Mouse (Mus musculus) cerebellum, adult 8-10 months (tissue): Measurements from ENCODE around the gene Ttll6.

Source experiments
- DNase-seq: peaks from one replicate; pipeline ENCODE4 v3.0.0; 2022

Gene Ttll6

GRCm38 (mm10) chr11:96169016-96169415 lies 35.4 kb downstream of the Ttll6 start:
- no peak for DNase-seq

GRCm38 (mm10) chr11:96170711-96171379 lies 37.3 kb downstream of the Ttll6 start:
- DNase-seq, result no peak

- DNase-seq, result no peak
Observed at GRCm38 (mm10) chr11:96171601-96172000, 38.0 kb downstream of the Ttll6 start.

- DNase-seq, result no peak
Observed at GRCm38 (mm10) chr11:96172511-96173287, 39.1 kb downstream of the Ttll6 start.

GRCm38 (mm10) chr11:96173288-96173840 lies 39.8 kb downstream of the Ttll6 start:
- DNase-seq, result no peak

- no peak for DNase-seq
Observed at GRCm38 (mm10) chr11:96174881-96175280, 41.3 kb downstream of the Ttll6 start.

GRCm38 (mm10) chr11:96175511-96175910 lies 41.9 kb downstream of the Ttll6 start:
- DNase-seq, result no peak

- no peak for DNase-seq
Observed at GRCm38 (mm10) chr11:96175951-96176530, 42.5 kb downstream of the Ttll6 start.

- DNase-seq, result no peak
Observed at GRCm38 (mm10) chr11:96176841-96177240, 43.3 kb downstream of the Ttll6 start.

GRCm38 (mm10) chr11:96177546-96178174 lies 44.1 kb downstream of the Ttll6 start:
- no peak for DNase-seq

GRCm38 (mm10) chr11:96178356-96178755 lies 44.8 kb downstream of the Ttll6 start:
- DNase-seq, result no peak

GRCm38 (mm10) chr11:96178911-96179503 lies 45.4 kb downstream of the Ttll6 start:
- no peak for DNase-seq

GRCm38 (mm10) chr11:96181061-96181460 lies 47.5 kb downstream of the Ttll6 start:
- no peak for DNase-seq

- no peak for DNase-seq
Observed at GRCm38 (mm10) chr11:96184233-96184632, 50.6 kb downstream of the Ttll6 start.

- no peak for DNase-seq
Observed at GRCm38 (mm10) chr11:96187321-96187720, 53.7 kb downstream of the Ttll6 start.

GRCm38 (mm10) chr11:96189810-96190522 lies 56.4 kb downstream of the Ttll6 start:
- no peak for DNase-seq

GRCm38 (mm10) chr11:96191132-96191531 lies 57.5 kb downstream of the Ttll6 start:
- DNase-seq, result no peak

- DNase-seq, result no peak
Observed at GRCm38 (mm10) chr11:96193521-96194400, 60.2 kb downstream of the Ttll6 start, which contains the start of gene Hoxb13. Gene Hoxb13 (plus strand): TSS chr11:96194316.

- no peak for DNase-seq
Observed at GRCm38 (mm10) chr11:96194401-96194710, 60.8 kb downstream of the Ttll6 start.

GRCm38 (mm10) chr11:96194961-96195640 lies 61.5 kb downstream of the Ttll6 start:
- DNase-seq, result no peak
